Mouse (Mus musculus) cortical plate, adult 2 months (tissue): ENCODE measurements at regions not wholly inside any gene's neighbourhood (a gene's known extent, or its start where the extent isn't known, plus 50 kb on each side); places are given as distances from the start of the nearest gene placed in this dataset.

Source experiments
- CTCF ChIP-seq: fragments of 200-500 bp; IDR thresholded peaks from 2 replicates; pipeline ENCODE4 v1.5.1; 2011; ENCODE audit warnings: mild to moderate bottlenecking, control low read depth, low read length; ENCODE audit not compliant: insufficient read depth; ENCODE audit errors: extremely low read depth
- POLR2A ChIP-seq: fragments of 200-500 bp; IDR thresholded peaks from 2 replicates; pipeline ENCODE4 v1.6.1; 2011; ENCODE audit warnings: mild to moderate bottlenecking, low read length, control low read depth; ENCODE audit not compliant: insufficient read depth; ENCODE audit errors: extremely low read depth

DNA sequence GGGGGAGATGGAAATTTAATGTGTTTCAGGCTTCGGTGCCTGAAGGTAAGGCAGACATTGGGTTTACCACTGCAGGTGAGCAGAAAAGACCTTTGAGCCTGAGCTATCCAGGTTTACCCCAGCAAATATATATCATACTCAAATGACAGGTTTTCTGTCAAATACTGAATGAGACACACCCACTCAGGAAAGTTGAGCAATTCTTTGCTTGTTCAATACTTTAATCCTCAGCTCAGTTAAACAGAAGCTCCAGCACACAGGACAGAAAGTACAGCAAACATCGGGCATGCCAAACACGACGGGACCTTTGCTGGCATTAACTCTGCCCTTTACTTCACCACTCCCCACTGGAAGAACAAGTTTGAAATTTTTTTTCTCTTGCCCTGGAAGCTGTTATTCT is 307.9 kb downstream of the Btg1 start:
- no peak for TF ChIP-seq POLR2A
- no peak for TF ChIP-seq CTCF
